ENCODE assay signal across 8 mouse cellular contexts in the genomic region with DNA sequence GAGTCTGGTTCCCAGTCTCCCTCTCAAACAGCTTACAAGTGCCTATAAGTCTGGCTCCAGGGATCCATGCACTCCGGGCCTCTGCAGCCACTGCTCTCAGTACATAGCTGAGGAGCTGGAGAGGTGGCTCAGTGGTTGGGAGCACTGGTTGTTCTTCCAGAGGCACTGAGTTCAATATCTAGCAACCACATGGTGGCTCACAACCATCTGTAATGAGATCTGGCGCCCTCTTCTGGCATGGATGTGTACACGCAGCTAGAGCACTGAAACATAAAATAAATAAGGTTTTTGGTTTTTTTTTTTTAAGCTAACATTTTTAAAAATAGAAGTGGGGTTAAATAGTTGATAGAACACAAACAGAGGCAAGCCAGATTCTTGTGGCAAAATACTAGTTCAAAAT.
DNase-seq lines count a peak whose midpoint lies in the region; ATAC-seq and TF ChIP-seq lines count a peak whose summit lies in the region.

No protein-coding gene starts in this region.

- no peak overlapping the region for H3K27ac ChIP-seq in forebrain, postnatal 0 days (ENCODE audit: low read depth, low read length)
- no peak overlapping the region for H3K27ac ChIP-seq in forebrain, embryonic 11.5 days (ENCODE audit: low read depth, low read length)
- no peak overlapping the region for H3K27ac ChIP-seq in thymus, adult 2 months (ENCODE audit: control insufficient read depth, insufficient read depth, low read length)
- H3K27ac ChIP-seq in liver, embryonic 13.5 days, result no peak overlapping the region

- H3K27me3 ChIP-seq in forebrain, postnatal 0 days (ENCODE audit: insufficient read depth, low read length), result no peaks in the 10 kb centered on the region
- H3K27me3 ChIP-seq in forebrain, embryonic 11.5 days (ENCODE audit: control insufficient read depth, insufficient read depth, low read length), result no peaks in the 10 kb centered on the region
- H3K27me3 ChIP-seq in thymus, adult 2 months (ENCODE audit: control insufficient read depth, insufficient read depth, low read length), result no peaks in the 10 kb centered on the region
- H3K27me3 ChIP-seq in liver, embryonic 13.5 days, result no peaks in the 10 kb centered on the region

- ATAC-seq in forebrain, postnatal 0 days, result no peak
- ATAC-seq in forebrain, embryonic 11.5 days (replicated peaks; ENCODE audit: low FRiP score), result no peak
- no peak for ATAC-seq in liver, embryonic 13.5 days (ENCODE audit: low read depth)

- H3K36me3 ChIP-seq in forebrain, postnatal 0 days (ENCODE audit: insufficient read depth), result peaks cover 50% of the 10 kb centered on the region
- H3K36me3 ChIP-seq in forebrain, embryonic 11.5 days (ENCODE audit: control insufficient read depth, insufficient read depth, low read length), result peaks cover 8% of the 10 kb centered on the region; the same call in 1 of the 2 replicates
- H3K36me3 ChIP-seq in thymus, adult 2 months (ENCODE audit: control insufficient read depth, insufficient read depth, low read length), result peaks cover 10% of the 10 kb centered on the region; the same call in 1 of the 2 replicates
- peaks cover 55% of the 10 kb centered on the region for H3K36me3 ChIP-seq in liver, embryonic 13.5 days

- H3K4me2 ChIP-seq in forebrain, postnatal 0 days (ENCODE audit: low read depth), result no peak overlapping the region
- no peak overlapping the region for H3K4me2 ChIP-seq in forebrain, embryonic 11.5 days (ENCODE audit: low read depth, low read length, severe bottlenecking)
- H3K4me2 ChIP-seq in liver, embryonic 13.5 days, result no peak overlapping the region

- TF ChIP-seq CTCF in forebrain, postnatal 0 days (IDR thresholded peaks at IDR 0.05; ENCODE audit: low read depth), result peak; percentile 68
- TF ChIP-seq CTCF in thymus, adult 2 months (IDR thresholded peaks at IDR 0.05; ENCODE audit: borderline replicate concordance, control insufficient read depth, extremely low read depth, insufficient read depth, low read length, poor library complexity), result no peak

- no peak overlapping the region for H3K4me3 ChIP-seq in forebrain, postnatal 0 days (ENCODE audit: low read depth, low read length)
- H3K4me3 ChIP-seq in forebrain, embryonic 11.5 days (ENCODE audit: low read depth, low read length), result no peak overlapping the region
- no peak overlapping the region for H3K4me3 ChIP-seq in thymus, adult 2 months (ENCODE audit: control insufficient read depth, insufficient read depth, low read length)
- no peak overlapping the region for H3K4me3 ChIP-seq in liver, embryonic 13.5 days (replicated peaks)

- H3K4me1 ChIP-seq in forebrain, postnatal 0 days (ENCODE audit: insufficient read depth), result no peaks in the 10 kb centered on the region
- no peaks in the 10 kb centered on the region for H3K4me1 ChIP-seq in forebrain, embryonic 11.5 days (replicated peaks; ENCODE audit: control insufficient read depth, insufficient read depth, low read length)
- no peaks in the 10 kb centered on the region for H3K4me1 ChIP-seq in thymus, adult 2 months (replicated peaks; ENCODE audit: control insufficient read depth, insufficient read depth, low read length)
- H3K4me1 ChIP-seq in liver, embryonic 13.5 days (replicated peaks), result no peaks in the 10 kb centered on the region

- TF ChIP-seq POLR2A in thymus, adult 2 months (IDR thresholded peaks at IDR 0.05; ENCODE audit: control insufficient read depth, extremely low read depth, insufficient read depth, low read length, poor library complexity), result no peak

- no peaks in the 10 kb centered on the region for H3K9me3 ChIP-seq in forebrain, postnatal 0 days (ENCODE audit: low read length)
- no peaks in the 10 kb centered on the region for H3K9me3 ChIP-seq in forebrain, embryonic 11.5 days (ENCODE audit: control insufficient read depth, low read length)
- H3K9me3 ChIP-seq in liver, embryonic 13.5 days (replicated peaks), result no peaks in the 10 kb centered on the region

- 51% methylated on average over 3 of the region's 3 CpGs for WGBS in forebrain, postnatal 0 days
- 42% methylated on average over 3 of the region's 3 CpGs for WGBS in forebrain, embryonic 11.5 days
- 49% methylated on average over 3 of the region's 3 CpGs for WGBS in thymus, adult 2 months
- 35% methylated on average over 3 of the region's 3 CpGs for WGBS in liver, embryonic 13.5 days (ENCODE audit: insufficient replicate concordance)

- no peak overlapping the region for H3K9ac ChIP-seq in forebrain, postnatal 0 days
- no peak overlapping the region for H3K9ac ChIP-seq in forebrain, embryonic 11.5 days (ENCODE audit: low read length)
- no peak overlapping the region for H3K9ac ChIP-seq in liver, embryonic 13.5 days

- peak; percentile 57 for DNase-seq in forebrain, postnatal 0 days
- no peak for DNase-seq in forebrain, embryonic 11.5 days (ENCODE audit: low spot score)
- peak; percentile 44 for DNase-seq in thymus, adult 2 months
- DNase-seq in thymus, adult 18-20 months, result no peak
- peak; percentile 21 for DNase-seq in cerebellum, adult 9-11 months
- DNase-seq in liver, embryonic 13.5 days, result peak; percentile 11
- peak; percentile 69 for DNase-seq in testis, postnatal 10 days (ENCODE audit: low spot score)
- DNase-seq in frontal cortex, postnatal 25 days (ENCODE audit: low spot score in 2 of 2), result no peak

Comparison
In these comparisons a context has a peak if more than half of its experiments do, and no peak if none do; other contexts are left out.
1. DNase-seq: peak in forebrain, postnatal 0 days (single experiment), thymus, adult 2 months (single experiment), cerebellum, adult 9-11 months (single experiment), liver, embryonic 13.5 days (single experiment) and testis, postnatal 10 days (single experiment); none in forebrain, embryonic 11.5 days (single experiment), thymus, adult 18-20 months (0 of 2) and frontal cortex, postnatal 25 days (0 of 2).